Comparison of ENCODE assay signal across 9 mouse cellular contexts in the genomic region with DNA sequence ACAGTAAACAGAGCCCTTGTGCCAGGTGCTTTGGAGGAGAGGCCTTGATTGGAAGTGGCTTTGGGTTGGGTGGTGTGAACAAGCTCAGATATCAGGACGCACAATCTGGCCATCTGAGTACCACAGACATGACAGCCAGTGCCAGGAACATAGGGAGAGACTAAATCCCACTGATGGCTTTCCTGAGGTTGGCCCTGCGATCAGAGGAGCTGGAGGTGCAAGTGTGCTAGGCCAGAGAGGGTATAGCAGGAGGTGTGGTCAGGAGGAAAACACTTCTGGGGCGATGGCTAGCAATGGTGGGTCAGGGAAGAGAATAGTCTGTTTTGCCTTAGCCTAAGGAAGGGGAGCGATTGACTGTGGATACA. TPM values are rescaled to one million over a fixed set of nuclear protein-coding genes. Genes with fewer than 3 reads are reported as not detected.
DNase-seq lines count a peak whose midpoint lies in the region; ATAC-seq and TF ChIP-seq lines count a peak whose summit lies in the region.
"Had no signal": no experiment of that assay in that cellular context is flagged by ENCODE, and none has a peak within 500 bp of the region (broad histone marks: within the 10 kb centered on the region; RNA-seq: fewer than 3 reads in every experiment).

No protein-coding gene starts in this region.

- no peak overlapping the region for H3K9ac ChIP-seq in heart, embryonic 11.5 days (ENCODE audit: low read depth, low read length)
- H3K9ac ChIP-seq in forebrain, postnatal 0 days, result peak overlapping the region; percentile 84
- peak overlapping the region; percentile 21 for H3K9ac ChIP-seq in midbrain, embryonic 11.5 days (ENCODE audit: low read length)

- DNase-seq in heart, postnatal 4 days, result no peak
- DNase-seq in cerebellum, adult 8-10 months, result peak; percentile 22
- DNase-seq in forebrain, postnatal 0 days, result no peak
- peak; percentile 85 for DNase-seq in midbrain, embryonic 11.5 days (ENCODE audit: low spot score, missing footprints)
- no peak for DNase-seq in ovary, adult 18-20 months (ENCODE audit: low spot score)
- DNase-seq in layer of hippocampus, adult 8-10 months (ENCODE audit: low spot score in 2 of 2), result no peak
- DNase-seq in left cerebral cortex, adult 11 months (ENCODE audit: low spot score), result no peak

- H3K4me3 ChIP-seq in heart, embryonic 11.5 days (ENCODE audit: low read depth, low read length), result no peak overlapping the region
- peak overlapping the region; percentile 72 for H3K4me3 ChIP-seq in forebrain, postnatal 0 days (ENCODE audit: low read depth, low read length)
- peak overlapping the region; percentile 72 for H3K4me3 ChIP-seq in midbrain, embryonic 11.5 days (ENCODE audit: low read depth, low read length)

- H3K27me3 ChIP-seq in heart, embryonic 11.5 days (ENCODE audit: control insufficient read depth, insufficient read depth, low read length), result peaks cover 46% of the 10 kb centered on the region
- H3K27me3 ChIP-seq in forebrain, postnatal 0 days (ENCODE audit: insufficient read depth, low read length), result no peaks in the 10 kb centered on the region
- peaks cover 2% of the 10 kb centered on the region; the same call in 1 of the 2 replicates for H3K27me3 ChIP-seq in midbrain, embryonic 11.5 days (ENCODE audit: control insufficient read depth, insufficient read depth, low read length)

- H3K9me3 ChIP-seq in heart, embryonic 11.5 days (replicated peaks; ENCODE audit: control insufficient read depth, low read length), result no peaks in the 10 kb centered on the region
- no peaks in the 10 kb centered on the region for H3K9me3 ChIP-seq in forebrain, postnatal 0 days (ENCODE audit: low read length)
- no peaks in the 10 kb centered on the region for H3K9me3 ChIP-seq in midbrain, embryonic 11.5 days (ENCODE audit: control insufficient read depth, low read length)

- no peak for ATAC-seq in heart, embryonic 11.5 days (replicated peaks; ENCODE audit: insufficient number of reproducible peaks, low FRiP score, low TSS enrichment)
- ATAC-seq in forebrain, postnatal 0 days, result no peak
- ATAC-seq in midbrain, embryonic 11.5 days (ENCODE audit: low FRiP score), result no peak

- H3K4me1 ChIP-seq in heart, embryonic 11.5 days (ENCODE audit: control insufficient read depth, insufficient read depth, low read length), result peaks cover 14% of the 10 kb centered on the region
- peaks cover 9% of the 10 kb centered on the region for H3K4me1 ChIP-seq in forebrain, postnatal 0 days (ENCODE audit: insufficient read depth)
- peaks cover 17% of the 10 kb centered on the region for H3K4me1 ChIP-seq in midbrain, embryonic 11.5 days (ENCODE audit: control insufficient read depth, insufficient read depth, low read length)

- peak overlapping the region; percentile 84 for H3K4me2 ChIP-seq in heart, embryonic 11.5 days
- peak overlapping the region; percentile 97 for H3K4me2 ChIP-seq in forebrain, postnatal 0 days (ENCODE audit: low read depth)
- peak overlapping the region; percentile 77 for H3K4me2 ChIP-seq in midbrain, embryonic 11.5 days

- 41% methylated on average over 4 of the region's 4 CpGs for WGBS in heart, embryonic 11.5 days (ENCODE audit: insufficient replicate concordance)
- WGBS in forebrain, postnatal 0 days, result 49% methylated on average over 4 of the region's 4 CpGs
- 54% methylated on average over 4 of the region's 4 CpGs for WGBS in midbrain, embryonic 11.5 days

- TF ChIP-seq CTCF in forebrain, postnatal 0 days (IDR thresholded peaks at IDR 0.05; ENCODE audit: low read depth), result no peak

- no peak overlapping the region for H3K27ac ChIP-seq in heart, embryonic 11.5 days (ENCODE audit: low read depth, low read length)
- H3K27ac ChIP-seq in forebrain, postnatal 0 days (ENCODE audit: low read depth, low read length), result no peak overlapping the region
- no peak overlapping the region for H3K27ac ChIP-seq in midbrain, embryonic 11.5 days (ENCODE audit: low read depth, low read length)

- no peaks in the 10 kb centered on the region for H3K36me3 ChIP-seq in heart, embryonic 11.5 days (ENCODE audit: control insufficient read depth, insufficient read depth, low read length)
- H3K36me3 ChIP-seq in forebrain, postnatal 0 days (ENCODE audit: insufficient read depth), result peaks cover 34% of the 10 kb centered on the region
- peaks cover 10% of the 10 kb centered on the region for H3K36me3 ChIP-seq in midbrain, embryonic 11.5 days (ENCODE audit: control insufficient read depth, insufficient read depth, low read length)

RNA-seq across cellular contexts. Expression of a gene that starts 1.3 kb away (rescaled TPM):
- polyA plus RNA-seq in heart, embryonic 11.5 days (2014; fragmentation: Nextera tagmentation; extraction: Ambion mirVana), result 1.00 and 1.5 TPM in 2 replicates
- total RNA-seq in heart, postnatal 4 days (2021), result 1 to 10 TPM; 1.4 to 1.5 TPM
- 71.8 and 75.6 TPM in 2 replicates for total RNA-seq in forebrain, postnatal 0 days (2014; rRNA removed)
- polyA plus RNA-seq in forebrain, postnatal 0 days (2015; fragmentation: Nextera tagmentation; extraction: Ambion mirVana), result 59.3 and 66.7 TPM in 2 replicates
- 11.5 and 13.1 TPM in 2 replicates for polyA plus RNA-seq in midbrain, embryonic 11.5 days (2014; fragmentation: Nextera tagmentation; extraction: Ambion mirVana)
- 10 to 100 TPM; 17.9 to 23.1 (median 19.9) TPM for total RNA-seq in layer of hippocampus, adult 8-10 months (2022)
- total RNA-seq: heart, postnatal 36 days had no signal

RNA-seq across cellular contexts. Expression of a gene that starts 30.8 kb away (rescaled TPM):
- 15.8 and 16.6 TPM in 2 replicates for polyA plus RNA-seq in heart, embryonic 11.5 days (2014; fragmentation: Nextera tagmentation; extraction: Ambion mirVana)
- 10 to 100 TPM in 1 of 2 experiments, 1 to 10 TPM in 1; 9.4 to 10.3 TPM for total RNA-seq in heart, postnatal 4 days (2021)
- total RNA-seq in forebrain, postnatal 0 days (2014; rRNA removed), result 7.8 and 8.6 TPM in 2 replicates
- polyA plus RNA-seq in forebrain, postnatal 0 days (2015; fragmentation: Nextera tagmentation; extraction: Ambion mirVana), result 7.6 and 10.0 TPM in 2 replicates
- polyA plus RNA-seq in midbrain, embryonic 11.5 days (2014; fragmentation: Nextera tagmentation; extraction: Ambion mirVana), result 25.6 and 31.5 TPM in 2 replicates
- total RNA-seq in layer of hippocampus, adult 8-10 months (2022), result 1 to 10 TPM; 1.2 to 2.2 (median 1.4) TPM

RNA-seq across cellular contexts. Expression of a gene that starts 40.9 kb away (rescaled TPM):
- 525 and 533 TPM in 2 replicates for polyA plus RNA-seq in heart, embryonic 11.5 days (2014; fragmentation: Nextera tagmentation; extraction: Ambion mirVana)
- 100 to 1,000 TPM; 301 to 312 TPM for total RNA-seq in heart, postnatal 4 days (2021)
- 8.3 and 16.1 TPM in 2 replicates for total RNA-seq in forebrain, postnatal 0 days (2014; rRNA removed)
- 28.9 and 47.1 TPM in 2 replicates for polyA plus RNA-seq in forebrain, postnatal 0 days (2015; fragmentation: Nextera tagmentation; extraction: Ambion mirVana)
- 87.1 and 95.7 TPM in 2 replicates for polyA plus RNA-seq in midbrain, embryonic 11.5 days (2014; fragmentation: Nextera tagmentation; extraction: Ambion mirVana)
- 10 to 100 TPM; 10.9 to 27.6 (median 18.7) TPM for total RNA-seq in layer of hippocampus, adult 8-10 months (2022)

RNA-seq across cellular contexts. Expression of a gene that starts 47.0 kb away (rescaled TPM):
- 1,118 and 1,169 TPM in 2 replicates for polyA plus RNA-seq in heart, embryonic 11.5 days (2014; fragmentation: Nextera tagmentation; extraction: Ambion mirVana)
- total RNA-seq in heart, postnatal 4 days (2021), result 1,000 to 10,000 TPM; 1,189 to 1,285 TPM
- total RNA-seq in forebrain, postnatal 0 days (2014; rRNA removed), result 191 and 198 TPM in 2 replicates
- polyA plus RNA-seq in forebrain, postnatal 0 days (2015; fragmentation: Nextera tagmentation; extraction: Ambion mirVana), result 533 and 584 TPM in 2 replicates
- polyA plus RNA-seq in midbrain, embryonic 11.5 days (2014; fragmentation: Nextera tagmentation; extraction: Ambion mirVana), result 226 and 247 TPM in 2 replicates
- 10 to 100 TPM; 75.5 to 95.0 (median 89.1) TPM for total RNA-seq in layer of hippocampus, adult 8-10 months (2022)

Comparison
In these comparisons a context has a peak if more than half of its experiments do, and no peak if none do; other contexts are left out.
1. DNase-seq: peak in cerebellum, adult 8-10 months (single experiment) and midbrain, embryonic 11.5 days (single experiment); none in heart, postnatal 4 days (single experiment), forebrain, postnatal 0 days (single experiment), ovary, adult 18-20 months (single experiment), layer of hippocampus, adult 8-10 months (0 of 2) and left cerebral cortex, adult 11 months (single experiment).
2. RNA of a gene that starts 1.3 kb away (total RNA-seq): 71.8 to 75.6 TPM in forebrain, postnatal 0 days and 17.9 to 23.1 TPM in layer of hippocampus, adult 8-10 months; 1.4 to 1.5 TPM in heart, postnatal 4 days; every median in the first group is over 4 times any median in the second.
3. RNA of a gene that starts 40.9 kb away (total RNA-seq): 301 to 312 TPM in heart, postnatal 4 days; 10.9 to 27.6 TPM in layer of hippocampus, adult 8-10 months and 8.3 to 16.1 TPM in forebrain, postnatal 0 days; every median in the first group is over 10 times any median in the second.
4. Peak in every context shown above with its lines, with median percentiles within 50 percentile points of each other: H3K4me2 ChIP-seq.